Mouse (Mus musculus) kidney, embryonic 16.5 days (tissue): Measurements from ENCODE around the gene Scgb2a2. TPM values are rescaled to one million over a fixed set of nuclear protein-coding genes. Genes with fewer than 3 reads are reported as not detected.
A peak's percentile ranks its signal among the peaks of the same experiment; 100 is the strongest.
"Not testable (repeated sequence)": the region's sequence is repeated elsewhere in the genome, so short reads cannot be mapped to it uniquely, and the experiment has no call there.

Experiments used
- ATAC-seq: fragments of 200-750 bp; cut with Nextera tagmentation; 2 replicates; pipeline ENCODE4 v1.8.0; 2017; ENCODE audit warnings: moderate TSS enrichment; ENCODE audit not compliant: low FRiP score, low TSS enrichment
- H3K27ac ChIP-seq: fragments of 300-500 bp; sonication (generic); 2 replicates; pipeline ENCODE4 v1.5.1; 2014; ENCODE audit warnings: low read length
- H3K27me3 ChIP-seq: fragments of 300-500 bp; sonication (generic); 2 replicates; pipeline ENCODE4 v1.6.1; 2014; ENCODE audit warnings: low read length, control low read depth, mixed read lengths; ENCODE audit not compliant: insufficient read depth
- H3K36me3 ChIP-seq: fragments of 300-500 bp; sonication (generic); 2 replicates; pipeline ENCODE4 v1.6.1; 2014; ENCODE audit warnings: low read length, control low read depth, mixed read lengths; ENCODE audit not compliant: insufficient read depth
- H3K4me1 ChIP-seq: fragments of 300-500 bp; sonication (generic); 2 replicates; pipeline ENCODE4 v1.6.1; 2014; ENCODE audit warnings: low read length, control low read depth, mixed read lengths; ENCODE audit not compliant: insufficient read depth
- H3K4me2 ChIP-seq: fragments of 300-500 bp; sonication (generic); replicated peaks from 2 replicates; pipeline ENCODE4 v1.6.1; 2014; ENCODE audit warnings: low read depth, low read length
- H3K4me3 ChIP-seq: fragments of 300-500 bp; sonication (generic); 2 replicates; pipeline ENCODE4 v1.5.1; 2014; ENCODE audit warnings: mild to moderate bottlenecking, low read length
- H3K9ac ChIP-seq: fragments of 300-500 bp; sonication (generic); replicated peaks from 2 replicates; pipeline ENCODE4 v1.6.1; 2014; ENCODE audit warnings: low read length
- H3K9me3 ChIP-seq: fragments of 300-500 bp; sonication (generic); 2 replicates; pipeline ENCODE4 v1.6.1; 2016; ENCODE audit warnings: low read length, control low read depth
- WGBS: fragments of 180-500 bp; shearing (Covaris S2); extraction: QIAGEN DNeasy Blood & Tissue Kit; methylation state at CpG from one replicate; pipeline ENCODE4 v1.1.7; 2014; 5-methylcytosine and 5-hydroxymethylcytosine counted together
- microRNA-seq: library from miRNA; unstranded; fragments of <30 nt; microRNA quantifications from one replicate; pipeline ENCODE4, GENCODE M21; 2016
- polyA plus RNA-seq: library from polyadenylated mRNA; unstranded; fragments of >200 nt; fragmentation: Nextera tagmentation; extraction: Ambion mirVana; gene quantifications from 2 replicates; pipeline ENCODE4 v1.2.1, GENCODE M21; 2015

The Scgb2a2 gene
- polyA plus RNA-seq, 1 experiment from 2014 or later, result not detected

- no peak overlapping the region for H3K27ac ChIP-seq
- no peaks in the 10 kb centered on the region for H3K27me3 ChIP-seq
- H3K9ac ChIP-seq, result no peak overlapping the region
- H3K4me3 ChIP-seq, result no peak overlapping the region
- peaks cover 25% of the 10 kb centered on the region for H3K4me1 ChIP-seq
- peaks cover 42% of the 10 kb centered on the region for H3K36me3 ChIP-seq
- no peaks in the 10 kb centered on the region for H3K9me3 ChIP-seq
- ATAC-seq, result no peak
- H3K4me2 ChIP-seq, result no peak overlapping the region
- 68% methylated on average over 5 of the region's 5 CpGs for WGBS
Observed at GRCm38 (mm10) chr19:9896067-9896466, 48.7 kb downstream of the Scgb2a2 start.

DNA sequence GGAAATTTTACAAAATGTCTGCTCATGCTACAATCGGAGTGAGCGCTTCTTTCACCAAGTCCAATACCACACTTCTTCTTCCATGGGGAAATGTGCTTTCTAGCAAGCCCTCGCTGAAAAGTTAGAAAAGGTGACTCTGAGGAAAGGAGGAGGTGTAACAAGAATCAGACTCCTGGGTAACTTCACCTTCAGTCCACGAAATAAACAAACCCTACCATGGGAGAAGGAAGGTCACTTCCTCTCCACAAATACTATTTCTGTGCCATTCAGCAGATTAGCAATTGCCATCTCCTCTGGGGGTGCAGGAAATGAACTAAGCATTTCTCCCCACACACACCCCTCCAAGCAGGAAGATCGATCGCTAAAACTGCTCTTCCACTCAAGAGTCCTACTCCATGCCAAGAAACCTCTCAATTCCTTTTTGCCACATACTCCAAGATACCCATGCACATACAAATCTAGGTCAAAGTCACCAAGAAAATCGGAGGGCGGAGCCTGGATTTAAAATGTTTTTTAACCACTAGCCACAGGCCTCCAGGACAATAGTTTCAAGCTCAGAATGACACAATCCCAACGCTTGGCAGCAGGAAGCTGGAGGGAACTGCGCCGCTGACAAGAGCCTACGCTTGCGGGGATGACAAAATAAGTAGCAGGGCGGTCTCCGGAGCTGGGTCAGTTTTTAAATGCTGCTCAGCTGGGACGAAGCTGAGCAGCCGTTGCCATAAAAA, 51.1 kb downstream of the Scgb2a2 start:
- Histone ChIP-seq H3K4me1 (peaks cover 25% of the 10 kb centered on the region), H3K4me3 (peak overlapping the region; percentile 69), H3K36me3 (peaks cover 19% of the 10 kb centered on the region), H3K4me2 (peak overlapping the region; percentile 76), H3K9me3 (no peaks in the 10 kb centered on the region), H3K27ac (peak overlapping the region; percentile 67), H3K27me3 (no peaks in the 10 kb centered on the region), H3K9ac (peak overlapping the region; percentile 85)
- WGBS, result 8% methylated on average over 17 of the region's 17 CpGs
- peak; percentile 2; the same call in 1 of the 2 replicates for ATAC-seq

DNA sequence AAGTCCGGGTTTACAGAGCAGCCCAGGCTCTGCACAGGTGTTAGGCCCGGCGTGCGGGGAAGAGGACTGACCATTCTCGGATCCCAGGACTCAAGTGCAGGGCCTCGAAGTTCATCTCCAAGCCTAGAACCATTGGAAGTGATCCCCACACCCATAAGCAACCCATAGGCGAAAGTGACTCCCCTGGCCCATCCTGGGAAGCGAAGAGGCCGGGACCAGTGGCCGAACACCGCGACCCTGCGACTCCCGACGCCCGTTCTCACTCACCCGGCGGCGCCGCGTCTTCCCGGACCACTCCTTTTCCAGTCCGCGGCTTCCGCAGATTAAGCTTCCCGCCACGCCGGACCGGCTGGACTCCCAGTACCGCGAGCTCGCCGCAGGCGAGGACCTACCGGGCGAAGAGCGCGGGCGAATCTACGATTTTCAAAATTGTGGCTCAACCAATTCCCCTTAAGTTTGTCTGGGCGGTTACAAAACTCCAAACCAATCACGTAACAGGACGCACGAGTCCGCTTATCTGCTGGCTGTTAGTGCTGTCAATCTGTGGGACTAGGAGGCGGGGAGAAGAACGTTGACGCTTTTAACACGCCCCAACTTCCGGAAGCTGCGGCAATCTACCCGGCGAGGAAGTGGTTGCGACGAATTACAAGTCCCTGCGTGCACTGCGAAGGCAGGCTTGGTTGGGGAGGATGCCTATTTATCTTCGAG, 51.9 kb downstream of the Scgb2a2 start, which contains the start of gene Incenp:
Incenp (minus strand) TSS at position 480 of the 708 bp plus-strand sequence.
- WGBS, result under 1% methylated on average over 58 of the region's 58 CpGs
- H3K4me2 ChIP-seq, result peak within 1 kb of the TSS; percentile 76
- H3K9ac ChIP-seq, result peak within 1 kb of the TSS; percentile 85
- peak within 1 kb of the TSS; percentile 86 for H3K27ac ChIP-seq
- H3K36me3 ChIP-seq, result peaks cover 12% of the 10 kb centered on the region
- ATAC-seq, result peak; percentile 99
- peaks cover 25% of the 10 kb centered on the region for H3K4me1 ChIP-seq
- no peaks in the 10 kb centered on the region for H3K27me3 ChIP-seq
- peak within 1 kb of the TSS; percentile 69 for H3K4me3 ChIP-seq
- no peaks in the 10 kb centered on the region for H3K9me3 ChIP-seq

- no peaks in the 10 kb centered on the region for H3K27me3 ChIP-seq
- no peaks in the 10 kb centered on the region for H3K9me3 ChIP-seq
- peaks cover 6% of the 10 kb centered on the region for H3K36me3 ChIP-seq
- H3K27ac ChIP-seq, result peak overlapping the region; percentile 86
- H3K9ac ChIP-seq, result peak overlapping the region; percentile 64
- H3K4me3 ChIP-seq, result peak overlapping the region; percentile 69
- H3K4me1 ChIP-seq, result peaks cover 25% of the 10 kb centered on the region
- ATAC-seq, result peak; percentile 79
- H3K4me2 ChIP-seq, result peak overlapping the region; percentile 69
- WGBS, result 7% methylated on average over 10 of the region's 10 CpGs
Observed at GRCm38 (mm10) chr19:9899780-9900146, 52.4 kb downstream of the Scgb2a2 start.

DNA sequence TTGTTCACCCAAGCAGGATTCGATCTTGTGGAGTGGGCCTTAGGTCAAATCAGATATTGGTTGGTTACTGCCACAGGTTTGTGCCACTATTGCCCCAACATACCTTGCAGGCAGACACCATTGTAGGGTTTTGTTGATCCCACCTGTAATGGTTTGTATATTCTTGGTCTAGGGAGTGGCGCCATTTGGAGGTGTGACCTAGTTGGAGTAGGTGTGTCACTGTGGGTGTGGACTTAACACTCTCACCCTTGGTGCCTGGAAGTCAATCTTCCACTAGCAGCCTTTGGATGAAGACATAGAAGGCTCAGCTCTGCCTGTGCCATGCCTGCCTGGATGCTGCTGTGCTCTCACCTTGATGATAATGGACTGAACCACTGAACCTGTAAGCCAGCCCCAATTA, 53.3 kb downstream of the Scgb2a2 start:
- H3K4me1 ChIP-seq, result peaks cover 25% of the 10 kb centered on the region
- not testable (repeated sequence) for H3K4me3 ChIP-seq, ATAC-seq, H3K36me3 ChIP-seq, H3K27ac ChIP-seq, H3K9ac ChIP-seq, H3K4me2 ChIP-seq, H3K27me3 ChIP-seq, H3K9me3 ChIP-seq
- 98% methylated on average over 2 of the region's 2 CpGs for WGBS

Small RNA genes lying within 50 kb of the gene (microRNA-seq; reads per million reads assigned to microRNA genes)
- gene Gm22369, result not detected

Other genes starting within 250 kb of the Scgb2a2 start
- gene Incenp, start 52.0 kb downstream of the Scgb2a2 start, polyA plus RNA-seq, result 99.9 and 106 TPM in 2 replicates
- gene Fth1, start 133.0 kb downstream of the Scgb2a2 start, polyA plus RNA-seq, result 1,651 and 1,666 TPM in 2 replicates
- gene Best1, start 154.1 kb downstream of the Scgb2a2 start, polyA plus RNA-seq, result 1.4 and 1.9 TPM in 2 replicates
- 32.0 and 34.6 TPM in 2 replicates for gene Rab3il1, start 154.1 kb downstream of the Scgb2a2 start, polyA plus RNA-seq
- gene Fads3, start 194.0 kb downstream of the Scgb2a2 start, polyA plus RNA-seq, result 30.1 and 36.5 TPM in 2 replicates